Mouse (Mus musculus) lung, embryonic 15.5 days (tissue): ENCODE measurements around the gene Lmx1a. TPM values are rescaled to one million over a fixed set of nuclear protein-coding genes. Genes with fewer than 3 reads are reported as not detected.

ENCODE experiments used
- ATAC-seq: fragments of 200-750 bp; cut with Nextera tagmentation; 2 replicates; pipeline ENCODE4 v1.8.0; 2017; ENCODE audit warnings: moderate number of reproducible peaks, borderline replicate concordance; ENCODE audit not compliant: low FRiP score, low TSS enrichment; ENCODE audit errors: extremely low read depth
- H3K27ac ChIP-seq: fragments of 300-500 bp; sonication (generic); 2 replicates; pipeline ENCODE4 v1.5.1; 2015; ENCODE audit warnings: moderate library complexity, mild to moderate bottlenecking, inconsistent platforms
- H3K27me3 ChIP-seq: fragments of 300-500 bp; sonication (generic); 2 replicates; pipeline ENCODE4 v1.6.1; 2015; ENCODE audit warnings: inconsistent platforms
- H3K36me3 ChIP-seq: fragments of 300-500 bp; sonication (generic); 2 replicates; pipeline ENCODE4 v1.6.1; 2015; ENCODE audit warnings: inconsistent platforms
- H3K4me1 ChIP-seq: fragments of 300-500 bp; sonication (generic); 2 replicates; pipeline ENCODE4 v1.6.1; 2015; ENCODE audit warnings: inconsistent platforms
- H3K4me2 ChIP-seq: fragments of 300-500 bp; sonication (generic); 2 replicates; pipeline ENCODE4 v1.6.1; 2015; ENCODE audit warnings: inconsistent platforms, mild to moderate bottlenecking, moderate library complexity
- H3K4me3 ChIP-seq: fragments of 300-500 bp; sonication (generic); 2 replicates; pipeline ENCODE4 v1.5.1; 2015; ENCODE audit warnings: mild to moderate bottlenecking, inconsistent platforms
- H3K9ac ChIP-seq: fragments of 300-500 bp; sonication (generic); 2 replicates; pipeline ENCODE4 v1.6.1; 2015; ENCODE audit warnings: inconsistent platforms
- H3K9me3 ChIP-seq: fragments of 300-500 bp; sonication (generic); 2 replicates; pipeline ENCODE4 v1.6.1; 2016; ENCODE audit warnings: inconsistent platforms
- WGBS: fragments of 180-500 bp; shearing (Covaris S2); methylation state at CpG from one replicate; pipeline ENCODE4 v1.1.7; 2015; 5-methylcytosine and 5-hydroxymethylcytosine counted together
- polyA plus RNA-seq: library from polyadenylated mRNA; unstranded; fragments of >200 nt; fragmentation: Nextera tagmentation; extraction: Ambion mirVana; gene quantifications from 2 replicates; pipeline ENCODE4 v1.2.1, GENCODE M21; 2015

Lmx1a gene
- polyA plus RNA-seq, 1 experiment from 2014 or later, result not detected

DNA sequence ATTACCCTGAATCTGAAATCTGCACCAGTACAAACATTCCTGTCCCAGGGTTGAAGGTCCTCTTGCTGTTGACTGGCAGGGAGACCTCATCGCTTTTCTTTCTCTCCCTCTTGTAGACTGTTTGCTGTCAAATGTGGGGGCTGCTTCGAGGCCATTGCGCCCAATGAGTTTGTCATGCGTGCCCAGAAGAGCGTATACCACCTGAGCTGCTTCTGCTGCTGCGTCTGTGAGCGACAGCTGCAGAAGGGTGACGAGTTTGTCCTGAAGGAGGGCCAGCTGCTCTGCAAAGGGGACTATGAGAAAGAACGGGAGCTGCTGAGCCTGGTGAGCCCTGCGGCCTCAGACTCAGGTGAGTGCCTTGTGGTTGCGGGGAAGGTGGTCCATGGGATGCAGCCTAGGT is 102.2 kb downstream of the Lmx1a start:
- Histone ChIP-seq H3K4me3 (no peak overlapping the region), H3K9me3 (no peaks in the 10 kb centered on the region), H3K27me3 (no peaks in the 10 kb centered on the region), H3K9ac (no peak overlapping the region), H3K27ac (no peak overlapping the region), H3K4me2 (no peak overlapping the region), H3K36me3 (no peaks in the 10 kb centered on the region), H3K4me1 (peaks cover 14% of the 10 kb centered on the region)
- no peak for ATAC-seq
- WGBS, result 54% methylated on average over 11 of the region's 11 CpGs

DNA sequence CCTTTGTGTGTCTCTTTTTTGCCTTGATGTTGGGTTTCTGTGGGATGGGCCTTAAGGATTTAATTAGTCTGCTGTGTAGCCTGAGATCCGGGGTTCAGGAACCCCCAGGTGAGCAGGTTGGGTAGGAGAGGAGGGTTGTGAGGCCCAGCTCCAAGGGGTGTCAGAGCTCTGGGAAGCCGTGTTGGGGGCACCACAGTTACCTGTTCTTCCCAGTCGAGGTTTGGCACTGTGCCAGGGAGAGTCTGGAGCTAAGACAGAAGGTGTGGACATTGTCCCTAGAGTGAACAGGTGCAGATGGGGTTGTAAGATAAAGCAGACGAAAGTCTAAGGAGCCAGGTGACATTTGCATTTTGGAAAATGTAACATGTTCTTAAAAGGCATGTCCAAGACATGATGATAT is 112.9 kb downstream of the Lmx1a start:
- Histone ChIP-seq H3K36me3 (no peaks in the 10 kb centered on the region), H3K4me2 (no peak overlapping the region), H3K4me3 (no peak overlapping the region), H3K27me3 (peaks cover 57% of the 10 kb centered on the region), H3K4me1 (peaks cover 15% of the 10 kb centered on the region; the same call in 1 of the 2 replicates), H3K27ac (no peak overlapping the region), H3K9ac (no peak overlapping the region), H3K9me3 (no peaks in the 10 kb centered on the region)
- no peak for ATAC-seq
- 24% methylated on average over 4 of the region's 4 CpGs for WGBS

DNA sequence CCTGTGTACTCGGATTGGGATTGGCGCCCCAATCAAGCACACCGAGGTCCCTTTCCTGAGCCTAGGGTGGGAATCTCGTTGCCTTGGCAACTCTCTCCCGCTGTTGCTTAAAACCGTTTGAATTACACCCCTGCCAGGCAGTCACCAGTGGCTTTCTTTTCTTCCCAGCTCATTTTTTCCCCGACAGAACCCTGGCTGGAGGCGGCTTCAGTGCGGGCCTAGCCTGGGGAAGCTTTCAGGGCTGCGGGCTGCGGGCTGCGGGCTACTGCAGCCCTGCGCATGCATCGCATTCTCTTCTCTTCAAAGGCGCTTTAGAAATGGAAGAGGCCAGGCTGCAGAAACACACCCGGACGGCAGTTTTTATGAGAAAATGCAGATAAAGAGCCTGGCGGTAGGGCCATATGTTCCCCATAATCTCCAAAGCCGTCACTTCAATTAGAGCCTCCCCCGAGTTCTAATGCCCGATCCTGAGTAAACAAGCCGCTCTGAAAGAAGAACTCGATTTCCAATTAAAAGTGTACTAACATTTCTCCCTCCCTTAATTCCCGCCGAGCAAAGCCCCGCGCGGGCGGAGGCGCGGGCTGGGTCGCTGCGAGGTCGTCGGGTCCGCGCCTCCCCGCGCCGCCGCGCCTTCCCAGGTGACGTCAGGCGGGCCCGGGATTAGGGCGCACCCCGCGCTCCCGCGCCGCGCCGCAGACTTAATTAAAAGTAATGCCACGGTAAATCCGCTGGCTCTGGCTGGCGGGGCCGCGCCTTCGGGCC is 113.7 kb downstream of the Lmx1a start:
- WGBS, result under 1% methylated on average over 59 of the region's 59 CpGs
- H3K9ac ChIP-seq, result peak overlapping the region; percentile 8; the same call in 1 of the 2 replicates
- H3K9me3 ChIP-seq, result no peaks in the 10 kb centered on the region
- peak overlapping the region; percentile 92 for H3K4me2 ChIP-seq
- ATAC-seq, result 0 out of 2 replicates have a peak, but pooled peaks have one; percentile 46
- peak overlapping the region; percentile 47 for H3K4me3 ChIP-seq
- H3K27me3 ChIP-seq, result peaks cover 61% of the 10 kb centered on the region
- H3K4me1 ChIP-seq, result peaks cover 15% of the 10 kb centered on the region; the same call in 1 of the 2 replicates
- H3K27ac ChIP-seq, result no peak overlapping the region
- no peaks in the 10 kb centered on the region for H3K36me3 ChIP-seq

DNA sequence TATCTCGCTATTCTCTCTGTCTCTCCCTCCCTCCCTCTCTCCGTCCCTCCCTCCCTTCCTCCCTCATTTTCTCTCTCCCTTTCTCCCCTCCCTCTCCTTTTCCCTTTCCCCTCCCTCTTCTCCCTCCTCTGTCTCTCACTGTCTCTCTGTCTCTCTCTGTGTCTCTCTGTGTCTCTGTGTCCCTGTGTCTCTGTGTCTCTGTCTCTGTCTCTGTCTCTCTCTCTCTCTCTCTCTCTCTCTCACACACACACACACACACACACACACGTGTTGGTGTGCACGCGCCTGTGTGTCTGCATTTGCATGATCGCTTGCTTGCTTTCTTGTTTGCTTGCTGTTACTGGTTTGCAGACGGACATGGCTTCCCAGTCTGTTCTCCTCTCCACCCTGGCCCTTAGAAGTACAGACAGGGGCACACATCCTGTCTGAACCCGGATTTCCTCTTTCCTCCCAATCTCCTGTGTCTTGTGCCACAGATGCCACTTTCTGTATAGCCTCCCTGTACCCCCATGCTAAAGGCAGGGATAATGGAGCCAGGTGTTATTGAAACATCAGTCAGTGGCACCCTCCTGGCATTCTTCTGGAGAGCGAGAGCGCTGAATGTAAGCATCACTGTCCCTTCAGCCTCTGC is 114.4 kb downstream of the Lmx1a start:
- peak overlapping the region; percentile 92 for H3K4me2 ChIP-seq
- no peak for ATAC-seq
- H3K36me3 ChIP-seq, result no peaks in the 10 kb centered on the region
- 18% methylated on average over 10 of the region's 10 CpGs for WGBS
- peaks cover 15% of the 10 kb centered on the region; the same call in 1 of the 2 replicates for H3K4me1 ChIP-seq
- H3K27me3 ChIP-seq, result peaks cover 61% of the 10 kb centered on the region
- peak overlapping the region; percentile 47 for H3K4me3 ChIP-seq
- no peak overlapping the region for H3K27ac ChIP-seq
- H3K9ac ChIP-seq, result no peak overlapping the region
- no peaks in the 10 kb centered on the region for H3K9me3 ChIP-seq

DNA sequence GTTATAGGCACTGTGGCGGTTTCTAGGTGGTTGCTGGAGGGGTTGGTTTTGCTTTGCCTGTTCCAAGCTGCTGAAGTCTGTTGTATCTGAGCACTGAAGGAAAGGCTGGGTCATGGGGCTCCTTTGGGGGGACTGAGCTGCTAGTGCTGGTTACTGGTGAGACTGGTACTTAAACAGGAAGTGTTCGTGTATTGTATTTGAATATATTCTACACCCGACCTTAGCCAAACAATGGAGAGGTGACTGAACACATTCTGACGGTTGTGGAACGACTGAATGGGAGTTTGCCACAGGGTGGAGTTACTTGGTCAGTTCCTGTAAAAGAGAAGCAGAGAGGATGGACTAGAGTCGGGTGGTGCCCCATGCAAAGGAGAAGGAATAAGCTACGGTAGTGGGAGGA is 115.8 kb downstream of the Lmx1a start:
- no peaks in the 10 kb centered on the region for H3K9me3 ChIP-seq
- peaks cover 61% of the 10 kb centered on the region for H3K27me3 ChIP-seq
- 39% methylated on average over 7 of the region's 7 CpGs for WGBS
- no peaks in the 10 kb centered on the region for H3K36me3 ChIP-seq
- no peak overlapping the region for H3K27ac ChIP-seq
- no peak overlapping the region for H3K4me2 ChIP-seq
- no peak overlapping the region for H3K4me3 ChIP-seq
- ATAC-seq, result no peak
- peaks cover 15% of the 10 kb centered on the region; the same call in 1 of the 2 replicates for H3K4me1 ChIP-seq
- no peak overlapping the region for H3K9ac ChIP-seq

DNA sequence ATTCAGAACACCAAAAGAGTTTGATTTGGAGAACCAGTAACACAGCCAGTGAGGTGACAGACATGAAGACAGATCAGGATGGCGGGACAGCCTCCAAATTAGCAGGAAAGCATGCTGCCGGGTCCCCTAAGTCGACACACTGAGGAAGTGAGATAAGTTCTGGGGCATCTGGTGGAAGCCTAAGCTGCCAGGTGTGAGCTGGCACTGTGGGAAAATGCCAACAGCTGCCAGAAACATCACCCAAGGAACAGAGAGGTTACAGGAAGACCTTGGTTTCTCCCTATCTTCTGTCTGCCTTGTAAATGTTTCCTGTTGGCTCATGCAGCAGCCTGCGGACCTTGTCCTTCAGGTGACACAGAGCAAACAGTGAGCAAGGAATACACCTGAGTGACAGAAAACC is 122.1 kb downstream of the Lmx1a start:
- H3K4me2 ChIP-seq, result no peak overlapping the region
- no peak overlapping the region for H3K9ac ChIP-seq
- peaks cover 6% of the 10 kb centered on the region; the same call in 1 of the 2 replicates for H3K27me3 ChIP-seq
- no peaks in the 10 kb centered on the region for H3K4me1 ChIP-seq
- no peaks in the 10 kb centered on the region for H3K9me3 ChIP-seq
- no peaks in the 10 kb centered on the region for H3K36me3 ChIP-seq
- no peak for ATAC-seq
- WGBS, result 59% methylated on average over 4 of the region's 4 CpGs
- no peak overlapping the region for H3K4me3 ChIP-seq
- no peak overlapping the region for H3K27ac ChIP-seq

DNA sequence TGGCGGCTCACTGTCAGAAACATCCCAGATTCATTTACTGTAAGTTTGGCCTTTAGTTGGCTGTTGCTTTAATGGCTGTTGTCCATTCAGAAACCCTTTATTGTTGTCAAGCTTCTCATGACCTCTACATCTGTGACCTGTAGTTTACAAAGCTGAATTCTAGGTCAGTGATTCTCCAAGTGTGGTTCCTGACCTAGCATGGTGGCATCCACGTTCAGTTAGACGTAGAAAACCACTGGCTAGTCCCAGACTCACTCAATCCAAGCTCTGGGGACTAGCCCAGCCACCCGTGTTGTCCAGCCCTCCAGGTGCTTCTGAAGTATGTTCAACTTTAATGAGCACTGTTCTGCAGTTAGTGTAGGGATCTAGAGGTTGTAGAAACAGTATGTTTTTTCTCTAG is 126.1 kb downstream of the Lmx1a start:
- 70% methylated on average over 4 of the region's 4 CpGs for WGBS
- no peaks in the 10 kb centered on the region for H3K36me3 ChIP-seq
- H3K9ac ChIP-seq, result no peak overlapping the region
- H3K9me3 ChIP-seq, result no peaks in the 10 kb centered on the region
- H3K4me3 ChIP-seq, result no peak overlapping the region
- H3K4me2 ChIP-seq, result no peak overlapping the region
- H3K27me3 ChIP-seq, result no peaks in the 10 kb centered on the region
- H3K27ac ChIP-seq, result no peak overlapping the region
- H3K4me1 ChIP-seq, result no peaks in the 10 kb centered on the region
- ATAC-seq, result no peak

DNA sequence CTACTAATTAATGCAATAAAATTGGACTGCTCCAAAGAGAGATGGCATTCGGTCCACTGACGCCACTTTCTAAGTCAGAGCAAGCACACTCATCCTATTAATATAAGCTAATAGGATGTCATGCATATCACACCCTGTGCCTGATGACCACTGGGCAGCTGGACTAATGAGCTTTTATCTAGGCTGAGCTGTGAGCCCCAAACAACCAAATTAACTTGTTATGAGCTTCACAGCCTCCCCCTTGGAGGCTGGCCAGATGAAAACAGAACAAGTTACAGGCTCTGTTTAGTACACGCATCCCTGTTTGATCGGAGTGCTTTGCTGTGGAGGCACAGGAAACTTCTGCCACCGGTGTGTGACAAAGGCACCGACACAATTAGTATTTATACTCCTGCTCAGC is 128.0 kb downstream of the Lmx1a start:
- Histone ChIP-seq H3K4me3 (no peak overlapping the region), H3K27me3 (no peaks in the 10 kb centered on the region), H3K9me3 (no peaks in the 10 kb centered on the region), H3K4me2 (no peak overlapping the region), H3K9ac (no peak overlapping the region), H3K4me1 (no peaks in the 10 kb centered on the region), H3K36me3 (no peaks in the 10 kb centered on the region), H3K27ac (no peak overlapping the region)
- whole genome bisulfite sequencing, result 57% methylated on average over 6 of the region's 6 CpGs
- no peak for ATAC-seq

DNA sequence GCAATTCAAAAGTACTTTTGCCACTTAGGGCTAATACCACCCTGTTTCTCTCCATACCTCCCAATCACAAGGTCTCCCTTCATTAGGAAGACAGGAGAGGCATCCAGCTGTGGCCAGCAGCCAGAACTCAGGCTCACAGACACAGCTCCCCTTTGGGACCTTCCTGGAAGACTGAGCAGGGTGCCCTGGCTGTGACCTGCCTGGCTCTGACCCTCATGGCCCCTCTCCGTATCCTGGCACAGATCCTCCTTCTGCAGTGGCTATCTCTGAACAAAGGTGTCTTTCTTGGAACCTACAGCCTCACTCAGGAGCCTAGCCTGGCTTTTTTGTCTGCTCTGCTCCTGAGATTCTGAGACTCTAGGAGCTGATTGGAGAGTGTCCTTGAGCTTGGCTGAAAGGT is 128.6 kb downstream of the Lmx1a start:
- ATAC-seq, result no peak
- H3K9ac ChIP-seq, result no peak overlapping the region
- H3K4me1 ChIP-seq, result no peaks in the 10 kb centered on the region
- no peaks in the 10 kb centered on the region for H3K36me3 ChIP-seq
- H3K27me3 ChIP-seq, result no peaks in the 10 kb centered on the region
- WGBS, result 9% methylated on average over 1 of the region's 1 CpGs
- H3K4me2 ChIP-seq, result no peak overlapping the region
- H3K4me3 ChIP-seq, result no peak overlapping the region
- no peak overlapping the region for H3K27ac ChIP-seq
- H3K9me3 ChIP-seq, result no peaks in the 10 kb centered on the region

DNA sequence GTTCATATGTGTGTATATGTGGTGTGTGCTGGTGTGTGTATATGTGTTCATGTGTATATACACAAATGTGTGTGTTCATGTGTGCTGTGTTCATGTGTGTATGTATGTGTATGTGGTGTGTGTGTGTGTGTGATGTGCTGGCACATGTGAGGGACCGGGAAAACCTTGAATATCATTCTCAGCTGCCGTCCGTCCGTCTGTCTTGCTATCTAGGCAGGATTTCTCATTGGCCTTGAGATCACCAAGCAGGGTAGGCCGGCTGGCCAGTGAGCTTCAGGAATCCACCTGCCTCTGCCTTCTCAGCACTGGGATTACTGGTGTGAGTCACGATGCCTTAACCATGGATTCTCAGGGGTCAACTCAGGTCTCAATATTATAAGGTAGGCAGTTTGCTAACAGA is 131.0 kb downstream of the Lmx1a start:
- H3K9me3 ChIP-seq, result no peaks in the 10 kb centered on the region
- H3K4me1 ChIP-seq, result no peaks in the 10 kb centered on the region
- no peaks in the 10 kb centered on the region for H3K27me3 ChIP-seq
- no peak overlapping the region for H3K9ac ChIP-seq
- 92% methylated on average over 6 of the region's 6 CpGs for WGBS
- no peak overlapping the region for H3K4me2 ChIP-seq
- no peak overlapping the region for H3K4me3 ChIP-seq
- no peak for ATAC-seq
- no peak overlapping the region for H3K27ac ChIP-seq
- no peaks in the 10 kb centered on the region for H3K36me3 ChIP-seq

DNA sequence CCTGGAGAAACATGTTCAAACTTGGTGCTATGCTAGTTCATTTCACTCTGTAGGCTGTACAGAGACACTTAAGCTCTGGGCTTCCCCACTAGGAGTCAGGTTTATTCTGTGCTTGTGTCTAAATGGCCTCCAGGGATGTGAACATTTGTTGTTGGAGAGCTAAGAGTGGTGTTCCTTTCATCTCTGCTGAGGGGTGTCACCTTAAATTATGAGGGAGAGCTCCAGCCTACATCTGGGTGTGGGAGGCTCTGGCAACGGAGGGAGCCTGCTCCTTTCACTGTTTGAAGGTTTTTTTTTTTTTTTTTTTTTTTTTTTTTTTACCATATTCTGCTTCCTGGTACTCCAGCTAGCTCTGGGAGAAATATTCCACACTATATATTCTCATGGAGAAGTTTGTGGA is 132.1 kb downstream of the Lmx1a start:
- H3K9ac ChIP-seq, result no peak overlapping the region
- H3K36me3 ChIP-seq, result no peaks in the 10 kb centered on the region
- H3K9me3 ChIP-seq, result no peaks in the 10 kb centered on the region
- H3K27me3 ChIP-seq, result no peaks in the 10 kb centered on the region
- no peak overlapping the region for H3K4me2 ChIP-seq
- H3K4me1 ChIP-seq, result no peaks in the 10 kb centered on the region
- H3K4me3 ChIP-seq, result no peak overlapping the region
- ATAC-seq, result no peak
- WGBS, result 17% methylated on average over 1 of the region's 1 CpGs
- no peak overlapping the region for H3K27ac ChIP-seq

DNA sequence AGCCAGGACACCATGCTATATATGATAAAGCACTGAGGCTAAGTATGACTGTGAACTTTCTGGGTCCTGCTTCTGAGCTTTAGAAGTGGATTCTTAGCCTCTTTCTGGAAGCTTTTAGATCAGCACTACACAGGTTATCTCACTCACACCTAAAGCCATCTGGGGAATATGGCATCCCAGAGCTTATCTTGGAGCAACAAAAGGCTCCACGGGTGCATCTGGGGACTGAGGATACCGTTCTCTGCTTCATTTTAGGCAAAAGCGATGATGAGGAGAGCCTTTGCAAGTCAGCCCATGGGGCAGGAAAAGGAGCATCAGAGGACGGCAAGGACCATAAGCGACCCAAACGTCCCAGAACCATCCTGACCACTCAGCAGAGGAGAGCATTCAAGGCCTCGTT is 141.3 kb downstream of the Lmx1a start:
- H3K9ac ChIP-seq, result no peak overlapping the region
- no peaks in the 10 kb centered on the region for H3K27me3 ChIP-seq
- no peak overlapping the region for H3K4me3 ChIP-seq
- no peaks in the 10 kb centered on the region for H3K9me3 ChIP-seq
- no peaks in the 10 kb centered on the region for H3K4me1 ChIP-seq
- no peak for ATAC-seq
- 72% methylated on average over 7 of the region's 7 CpGs for WGBS
- H3K4me2 ChIP-seq, result no peak overlapping the region
- no peak overlapping the region for H3K27ac ChIP-seq
- H3K36me3 ChIP-seq, result no peaks in the 10 kb centered on the region
